Mouse (Mus musculus): ENCODE measurements around the gene Gm20824.
"Not testable (repeated sequence)": the region's sequence is repeated elsewhere in the genome, so short reads cannot be mapped to it uniquely, and the experiment has no call there.

The Gm20824 gene

DNA sequence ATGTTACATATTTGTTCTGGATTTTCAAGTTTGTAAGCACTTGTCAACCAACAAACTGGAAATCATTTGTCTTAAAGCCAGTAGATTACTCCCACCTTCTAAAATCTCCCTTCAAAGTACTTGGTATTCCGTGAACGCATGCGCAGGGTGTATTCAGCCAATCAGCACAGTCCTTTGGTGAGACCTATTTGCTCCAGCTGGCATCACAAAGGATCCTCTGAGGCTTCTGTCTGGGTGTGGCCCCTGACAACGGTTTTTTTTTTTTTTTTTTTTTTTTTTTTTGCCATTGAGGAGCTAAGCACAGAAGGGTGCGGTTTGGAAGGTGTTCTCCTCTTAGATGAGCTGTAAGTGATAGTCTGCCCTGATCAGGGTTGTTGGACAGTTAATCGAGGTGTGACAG, at the start of gene Gm20824:
Gene Gm20824 (plus strand): TSS at position 301 of the 400 bp plus-strand sequence.
- not testable (repeated sequence) for DNase-seq

Measured in right cerebral cortex, postnatal 25 days (tissue).